Mouse (Mus musculus): ENCODE results near the gene Tcirg1. TPM values are rescaled to one million over a fixed set of nuclear protein-coding genes. Genes with fewer than 3 reads are reported as not detected.

The Tcirg1 gene
- polyA plus RNA-seq, 1 experiment from 2014 or later = 46.6 TPM

DNA sequence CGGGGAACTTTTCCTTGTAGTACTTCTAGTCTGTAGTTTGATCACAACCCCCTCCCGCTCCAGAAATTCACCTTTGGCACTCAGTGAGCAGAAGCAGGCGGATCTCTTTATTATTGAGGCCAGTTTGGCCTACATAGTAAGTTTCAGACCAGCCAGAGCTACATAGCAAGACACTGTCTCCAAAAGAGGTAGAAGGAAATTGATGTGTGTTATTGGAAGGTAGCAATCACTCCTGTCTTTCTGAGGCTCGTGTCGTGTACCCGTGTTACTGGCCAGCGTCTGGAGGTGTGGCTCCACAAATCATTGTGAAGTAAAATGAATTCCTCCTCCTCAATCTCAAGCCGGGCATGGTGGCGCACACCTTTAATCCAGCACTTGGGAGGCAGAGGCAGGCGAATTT, 53.8 kb downstream of the Tcirg1 start:
- no peaks in the 10 kb centered on the region for H3K36me3 ChIP-seq (ENCODE audit: control insufficient read depth, insufficient read depth, low read length)
- H3K4me2 ChIP-seq (ENCODE audit: low read depth, low read length) = peak overlapping the region; percentile 82
- H3K27ac ChIP-seq (ENCODE audit: low read length) = no peak overlapping the region
- peaks cover 23% of the 10 kb centered on the region for H3K4me1 ChIP-seq (ENCODE audit: control insufficient read depth, insufficient read depth, low read length)
- H3K9ac ChIP-seq (ENCODE audit: low read length) = no peak overlapping the region; the same call in 1 of the 2 replicates
- peak overlapping the region; percentile 89 for H3K4me3 ChIP-seq (replicated peaks; ENCODE audit: low read length)
- ATAC-seq (ENCODE audit: insufficient read depth, low FRiP score) = no peak
- H3K27me3 ChIP-seq (ENCODE audit: control insufficient read depth, insufficient read depth, low read length) = no peaks in the 10 kb centered on the region
- WGBS = 88% methylated on average over 10 of the region's 10 CpGs
- no peaks in the 10 kb centered on the region for H3K9me3 ChIP-seq (replicated peaks; ENCODE audit: control insufficient read depth, low read length)

DNA sequence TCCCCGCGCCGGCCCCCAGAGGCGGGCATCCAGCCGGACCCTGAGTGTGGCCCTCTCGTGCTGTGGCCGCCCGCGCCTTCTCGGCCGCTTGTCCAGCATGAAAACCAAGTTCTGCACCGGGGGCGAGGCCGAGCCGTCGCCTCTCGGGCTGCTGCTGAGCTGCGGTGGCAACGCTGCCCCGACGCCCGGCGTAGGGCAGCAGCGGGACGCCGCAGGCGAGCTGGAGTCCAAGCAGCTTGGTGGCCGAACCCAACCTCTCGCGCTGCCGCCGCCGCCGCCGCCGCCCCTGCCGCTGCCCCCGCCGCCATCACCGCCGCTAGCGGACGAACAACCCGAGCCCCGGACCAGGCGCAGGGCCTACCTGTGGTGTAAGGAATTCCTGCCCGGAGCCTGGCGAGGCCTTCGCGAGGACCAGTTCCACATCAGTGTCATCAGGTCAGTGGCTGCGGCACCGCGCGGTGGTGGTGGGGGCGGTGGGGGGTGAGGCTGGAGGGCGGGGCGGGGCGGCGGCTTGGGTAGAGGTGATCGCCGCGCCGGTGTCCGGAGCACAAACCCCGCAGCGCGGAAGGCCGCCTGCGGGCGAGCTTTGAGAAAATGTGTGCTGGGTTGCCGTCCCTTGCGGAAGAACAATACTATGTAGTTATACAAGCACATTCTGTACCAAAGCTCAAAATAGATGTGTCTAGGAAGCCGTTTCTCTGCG, 54.8 kb downstream of the Tcirg1 start:
- Histone ChIP-seq H3K9me3 (replicated peaks; ENCODE audit: control insufficient read depth, low read length) (no peaks in the 10 kb centered on the region), H3K4me2 (ENCODE audit: low read depth, low read length) (peak overlapping the region; percentile 82), H3K4me1 (ENCODE audit: control insufficient read depth, insufficient read depth, low read length) (peaks cover 23% of the 10 kb centered on the region), H3K4me3 (replicated peaks; ENCODE audit: low read length) (peak overlapping the region; percentile 89), H3K27ac (ENCODE audit: low read length) (peak overlapping the region; percentile 99), H3K27me3 (ENCODE audit: control insufficient read depth, insufficient read depth, low read length) (no peaks in the 10 kb centered on the region), H3K36me3 (ENCODE audit: control insufficient read depth, insufficient read depth, low read length) (no peaks in the 10 kb centered on the region), H3K9ac (ENCODE audit: low read length) (peak overlapping the region; percentile 91)
- 0 out of 2 replicates have a peak, but pooled peaks have one; percentile 2 for ATAC-seq (ENCODE audit: insufficient read depth, low FRiP score)
- under 1% methylated on average over 67 of the region's 74 CpGs for WGBS

DNA sequence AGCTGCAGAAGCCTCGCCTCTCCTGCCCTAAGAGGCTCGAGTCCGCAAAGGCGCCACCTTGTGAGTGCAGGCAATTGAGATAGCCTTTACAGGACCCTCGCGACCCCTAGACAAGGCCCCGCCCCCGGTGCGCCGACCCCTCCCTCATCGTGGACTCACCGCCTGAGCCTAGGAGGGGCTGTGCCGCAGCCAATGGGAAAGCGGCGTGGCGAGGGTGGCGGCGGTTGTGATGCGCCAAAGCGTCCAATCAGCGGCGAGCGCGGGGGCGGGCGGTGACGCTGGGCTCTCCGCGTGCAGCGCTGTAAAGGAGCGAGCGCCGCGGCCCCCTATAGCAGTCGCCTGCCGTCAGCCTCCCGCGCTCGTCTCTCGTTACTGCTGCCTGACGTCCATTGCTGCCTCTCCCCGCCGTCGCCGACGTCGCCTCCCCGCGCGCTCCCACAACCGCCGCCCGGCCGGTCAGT, 55.4 kb downstream of the Tcirg1 start, which contains the start of gene Chka:
Gene Chka (plus strand): TSS at position 272 of the 461 bp plus-strand sequence.
- peak; percentile 97 for ATAC-seq (ENCODE audit: insufficient read depth, low FRiP score)

DNA sequence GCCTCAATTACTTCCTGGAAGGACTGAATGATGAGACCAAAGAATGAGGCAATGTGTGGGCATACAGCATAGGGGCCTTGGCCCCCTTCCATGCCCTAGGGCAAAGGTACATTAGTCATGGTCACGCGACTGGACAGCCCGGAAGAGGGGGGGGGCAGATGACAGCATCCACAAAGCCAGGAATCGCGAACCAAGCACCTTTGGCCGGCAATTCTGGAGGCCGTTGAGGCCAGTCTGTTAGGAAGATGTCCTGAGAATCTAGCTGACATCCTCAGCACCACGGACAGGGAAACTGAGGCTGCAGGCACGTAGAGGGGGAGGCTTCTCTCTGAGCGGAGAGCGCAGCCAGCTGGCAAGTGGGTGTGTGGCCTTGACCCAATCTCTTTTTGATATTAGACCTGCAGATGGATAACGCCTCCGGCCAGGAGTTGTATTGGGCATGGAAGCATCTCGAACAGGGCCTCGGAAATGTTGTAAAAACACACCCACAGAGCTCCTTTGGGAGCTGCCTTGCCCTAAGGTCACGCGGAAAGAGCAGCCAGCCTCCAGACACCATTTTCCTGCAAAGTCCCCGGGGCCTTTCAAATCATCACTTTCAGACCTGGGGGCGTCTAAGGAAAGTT, 56.0 kb downstream of the Tcirg1 start:
- Histone ChIP-seq H3K27ac (ENCODE audit: low read length) (peak overlapping the region; percentile 71), H3K9me3 (replicated peaks; ENCODE audit: control insufficient read depth, low read length) (no peaks in the 10 kb centered on the region), H3K36me3 (ENCODE audit: control insufficient read depth, insufficient read depth, low read length) (no peaks in the 10 kb centered on the region), H3K9ac (ENCODE audit: low read length) (peak overlapping the region; percentile 72), H3K4me1 (ENCODE audit: control insufficient read depth, insufficient read depth, low read length) (peaks cover 21% of the 10 kb centered on the region), H3K27me3 (ENCODE audit: control insufficient read depth, insufficient read depth, low read length) (no peaks in the 10 kb centered on the region), H3K4me3 (replicated peaks; ENCODE audit: low read length) (peak overlapping the region; percentile 89), H3K4me2 (ENCODE audit: low read depth, low read length) (peak overlapping the region; percentile 82)
- WGBS = 7% methylated on average over 19 of the region's 19 CpGs
- peak; percentile 5; the same call in 1 of the 2 replicates for ATAC-seq (ENCODE audit: insufficient read depth, low FRiP score)

More for the DNA sequence above, 55.4 kb downstream of the Tcirg1 start, which contains the start of gene Chka:
- H3K9ac ChIP-seq (ENCODE audit: low read length) = peak within 1 kb of the TSS; percentile 91
- H3K36me3 ChIP-seq (ENCODE audit: control insufficient read depth, insufficient read depth, low read length) = no peaks in the 10 kb centered on the region
- peak within 1 kb of the TSS; percentile 82 for H3K4me2 ChIP-seq (ENCODE audit: low read depth, low read length)
- WGBS = under 1% methylated on average over 54 of the region's 54 CpGs
- H3K4me3 ChIP-seq (replicated peaks; ENCODE audit: low read length) = peak within 1 kb of the TSS; percentile 89
- peaks cover 23% of the 10 kb centered on the region for H3K4me1 ChIP-seq (ENCODE audit: control insufficient read depth, insufficient read depth, low read length)
- H3K9me3 ChIP-seq (replicated peaks; ENCODE audit: control insufficient read depth, low read length) = no peaks in the 10 kb centered on the region
- no peaks in the 10 kb centered on the region for H3K27me3 ChIP-seq (ENCODE audit: control insufficient read depth, insufficient read depth, low read length)
- peak within 1 kb of the TSS; percentile 99 for H3K27ac ChIP-seq (ENCODE audit: low read length)

DNA sequence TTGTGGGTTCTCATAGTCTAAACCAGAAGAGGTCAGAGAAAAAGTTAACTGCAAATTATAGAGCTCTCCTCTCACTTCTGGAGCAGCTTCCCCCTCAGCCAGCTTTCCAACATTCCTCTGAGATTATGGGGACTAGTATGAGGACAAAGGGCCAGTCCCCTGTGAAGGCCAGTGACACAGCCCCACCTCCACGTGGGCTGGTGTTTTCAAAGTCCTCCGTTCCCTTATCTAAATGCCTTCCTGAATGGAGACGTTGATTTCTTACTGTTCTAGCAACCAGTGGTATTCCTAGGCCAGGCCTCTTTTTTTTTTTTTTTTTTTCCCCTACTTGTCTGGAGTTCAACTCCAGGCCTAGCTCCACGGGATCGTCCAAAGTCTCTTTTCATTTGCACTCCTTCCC, 56.9 kb downstream of the Tcirg1 start:
- no peaks in the 10 kb centered on the region for H3K9me3 ChIP-seq (replicated peaks; ENCODE audit: control insufficient read depth, low read length)
- H3K4me3 ChIP-seq (replicated peaks; ENCODE audit: low read length) = no peak overlapping the region
- no peak overlapping the region for H3K4me2 ChIP-seq (ENCODE audit: low read depth, low read length)
- H3K9ac ChIP-seq (ENCODE audit: low read length) = no peak overlapping the region
- ATAC-seq (ENCODE audit: insufficient read depth, low FRiP score) = no peak
- H3K27me3 ChIP-seq (ENCODE audit: control insufficient read depth, insufficient read depth, low read length) = no peaks in the 10 kb centered on the region
- peaks cover 13% of the 10 kb centered on the region for H3K4me1 ChIP-seq (ENCODE audit: control insufficient read depth, insufficient read depth, low read length)
- H3K27ac ChIP-seq (ENCODE audit: low read length) = peak overlapping the region; percentile 71
- WGBS = 31% methylated on average over 5 of the region's 5 CpGs
- H3K36me3 ChIP-seq (ENCODE audit: control insufficient read depth, insufficient read depth, low read length) = no peaks in the 10 kb centered on the region

DNA sequence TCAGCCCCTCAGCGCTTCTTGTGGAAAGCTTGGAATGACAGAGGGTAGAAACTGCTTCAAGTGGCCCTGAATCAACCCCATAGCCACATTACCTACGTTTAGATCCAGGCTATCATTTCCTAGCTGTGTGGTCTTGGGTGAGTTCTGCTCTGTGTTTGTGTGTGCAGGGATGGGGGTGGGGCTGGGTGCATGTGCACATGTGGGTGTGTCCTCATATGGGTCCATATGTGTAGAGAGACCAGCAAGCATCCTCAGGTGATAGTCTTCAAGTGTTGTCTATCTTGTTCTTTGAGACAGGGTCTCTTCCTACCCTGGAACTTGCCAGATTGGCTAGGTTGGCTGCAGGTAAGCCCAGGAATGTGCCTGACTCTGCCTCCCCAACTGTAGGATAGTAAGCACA, 57.7 kb downstream of the Tcirg1 start:
- H3K4me3 ChIP-seq (replicated peaks; ENCODE audit: low read length) = no peak overlapping the region
- no peaks in the 10 kb centered on the region for H3K36me3 ChIP-seq (ENCODE audit: control insufficient read depth, insufficient read depth, low read length)
- no peak overlapping the region for H3K9ac ChIP-seq (ENCODE audit: low read length)
- H3K27ac ChIP-seq (ENCODE audit: low read length) = no peak overlapping the region
- no peaks in the 10 kb centered on the region for H3K27me3 ChIP-seq (ENCODE audit: control insufficient read depth, insufficient read depth, low read length)
- 75% methylated on average over 2 of the region's 2 CpGs for WGBS
- peaks cover 9% of the 10 kb centered on the region for H3K4me1 ChIP-seq (ENCODE audit: control insufficient read depth, insufficient read depth, low read length)
- H3K4me2 ChIP-seq (ENCODE audit: low read depth, low read length) = no peak overlapping the region
- H3K9me3 ChIP-seq (replicated peaks; ENCODE audit: control insufficient read depth, low read length) = no peaks in the 10 kb centered on the region
- no peak for ATAC-seq (ENCODE audit: insufficient read depth, low FRiP score)

DNA sequence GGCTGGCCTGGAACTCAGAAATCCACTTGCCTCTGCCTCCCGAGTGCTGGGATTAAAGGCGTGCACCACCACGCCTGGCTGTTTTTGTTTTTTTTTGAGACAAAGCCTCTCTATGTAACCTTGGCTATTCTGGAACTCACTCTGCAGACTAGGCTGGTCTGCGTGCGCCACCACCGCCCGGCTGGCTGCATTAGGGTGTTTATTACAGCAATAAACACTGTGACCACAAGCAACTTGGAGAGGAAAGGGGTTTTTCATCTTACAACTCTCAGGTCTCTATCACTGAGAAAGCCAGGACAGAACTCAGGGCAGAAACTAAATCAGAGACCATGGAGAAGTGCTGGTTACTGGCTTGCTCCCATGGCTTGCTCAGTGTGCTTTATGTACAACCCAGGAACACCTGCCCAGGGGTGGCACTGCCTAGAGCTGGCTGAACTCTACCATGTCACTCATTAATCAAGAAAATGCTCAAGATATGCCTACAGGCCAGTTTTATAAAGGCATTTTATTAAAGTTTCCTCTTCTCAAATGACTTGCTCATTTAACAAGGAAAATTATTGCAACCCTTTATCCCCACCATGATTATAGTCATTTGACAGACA, 58.6 kb downstream of the Tcirg1 start:
- no peak overlapping the region for H3K4me2 ChIP-seq (ENCODE audit: low read depth, low read length)
- H3K4me1 ChIP-seq (ENCODE audit: control insufficient read depth, insufficient read depth, low read length) = peaks cover 9% of the 10 kb centered on the region
- H3K9me3 ChIP-seq (replicated peaks; ENCODE audit: control insufficient read depth, low read length) = no peaks in the 10 kb centered on the region
- no peak overlapping the region for H3K9ac ChIP-seq (ENCODE audit: low read length)
- H3K27me3 ChIP-seq (ENCODE audit: control insufficient read depth, insufficient read depth, low read length) = no peaks in the 10 kb centered on the region
- WGBS = 69% methylated on average over 7 of the region's 7 CpGs
- no peak for ATAC-seq (ENCODE audit: insufficient read depth, low FRiP score)
- no peaks in the 10 kb centered on the region for H3K36me3 ChIP-seq (ENCODE audit: control insufficient read depth, insufficient read depth, low read length)
- no peak overlapping the region for H3K4me3 ChIP-seq (replicated peaks; ENCODE audit: low read length)
- H3K27ac ChIP-seq (ENCODE audit: low read length) = no peak overlapping the region

DNA sequence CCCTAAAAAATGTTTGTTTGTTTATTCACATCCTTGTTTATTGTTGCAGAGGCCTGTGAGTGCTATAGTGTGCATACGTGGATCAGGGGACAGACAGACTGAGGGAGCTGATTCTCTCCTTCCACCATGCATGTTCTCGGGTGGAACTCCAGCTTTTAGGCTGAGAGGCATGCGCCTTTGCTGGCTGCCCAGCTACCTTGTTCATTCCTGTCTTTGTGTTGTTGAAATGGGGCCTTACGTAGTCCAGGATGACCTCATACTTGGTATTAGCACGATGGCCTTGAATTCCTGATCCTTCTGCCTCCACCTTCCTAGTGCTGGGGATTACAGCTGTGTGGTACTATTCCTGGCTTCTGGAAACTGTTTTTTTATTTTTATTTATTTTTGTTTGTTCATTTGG, 59.2 kb downstream of the Tcirg1 start:
- ATAC-seq (ENCODE audit: insufficient read depth, low FRiP score) = no peak

More for the DNA sequence above, 59.2 kb downstream of the Tcirg1 start:
- Histone ChIP-seq H3K9me3 (replicated peaks; ENCODE audit: control insufficient read depth, low read length) (no peaks in the 10 kb centered on the region), H3K4me3 (replicated peaks; ENCODE audit: low read length) (no peak overlapping the region), H3K9ac (ENCODE audit: low read length) (no peak overlapping the region), H3K4me2 (ENCODE audit: low read depth, low read length) (no peak overlapping the region), H3K27me3 (ENCODE audit: control insufficient read depth, insufficient read depth, low read length) (no peaks in the 10 kb centered on the region), H3K27ac (ENCODE audit: low read length) (no peak overlapping the region), H3K4me1 (ENCODE audit: control insufficient read depth, insufficient read depth, low read length) (peaks cover 6% of the 10 kb centered on the region), H3K36me3 (ENCODE audit: control insufficient read depth, insufficient read depth, low read length) (no peaks in the 10 kb centered on the region)
- 80% methylated on average over 5 of the region's 5 CpGs for WGBS

Measured in stomach, embryonic 16.5 days (tissue).